Mouse (Mus musculus) urinary bladder, adult 2 months (tissue): ENCODE data around the gene Senp3. TPM values are rescaled to one million over a fixed set of nuclear protein-coding genes. Genes with fewer than 3 reads are reported as not detected.
"Not testable (repeated sequence)": the region's sequence is repeated elsewhere in the genome, so short reads cannot be mapped to it uniquely, and the experiment has no call there.

ENCODE experiments used
- DNase-seq: peaks from one replicate; pipeline ENCODE4 v3.0.0; 2022; ENCODE audit warnings: low spot score
- polyA plus RNA-seq: library from polyadenylated mRNA; depleted of rRNA; stranded (reverse); fragments of >200 nt; gene quantifications from 2 replicates; pipeline ENCODE4 v1.2.3, GENCODE M21; 2012; rRNA removed

Gene Senp3
- 83.4 and 108 TPM in 2 replicates for polyA plus RNA-seq

GRCm38 (mm10) chr11:69681314-69682208 is at the start of gene Senp3:
TSS of gene Senp3 (minus strand) at chr11:69682084.
- DNase-seq: peak; percentile 93

- not testable (repeated sequence) for DNase-seq
These were observed 49.5 kb upstream of the Senp3 start for GRCm38 (mm10) chr11:69731408-69731807.

GRCm38 (mm10) chr11:69729063-69729462 is 47.2 kb upstream of the Senp3 start:
- no peak for DNase-seq

- no peak for DNase-seq
These were observed 44.1 kb upstream of the Senp3 start for GRCm38 (mm10) chr11:69725951-69726350.

GRCm38 (mm10) chr11:69723074-69723473 is 41.2 kb upstream of the Senp3 start:
- DNase-seq: no peak

- DNase-seq: no peak
These were observed 39.0 kb upstream of the Senp3 start for GRCm38 (mm10) chr11:69720852-69721251.

- DNase-seq: no peak
These were observed 37.5 kb upstream of the Senp3 start for GRCm38 (mm10) chr11:69719423-69719822.

- DNase-seq: no peak
These were observed 36.8 kb upstream of the Senp3 start for GRCm38 (mm10) chr11:69718661-69719060.

GRCm38 (mm10) chr11:69716953-69717352 is 35.1 kb upstream of the Senp3 start:
- no peak for DNase-seq

- no peak for DNase-seq
These were observed 34.0 kb upstream of the Senp3 start for GRCm38 (mm10) chr11:69715929-69716328.

- no peak for DNase-seq
These were observed 33.6 kb upstream of the Senp3 start for GRCm38 (mm10) chr11:69715482-69715881.

- DNase-seq: no peak
These were observed 32.9 kb upstream of the Senp3 start for GRCm38 (mm10) chr11:69714636-69715329.

GRCm38 (mm10) chr11:69712954-69713672 is 31.2 kb upstream of the Senp3 start:
- no peak for DNase-seq

GRCm38 (mm10) chr11:69711082-69711481 is 29.2 kb upstream of the Senp3 start:
- no peak for DNase-seq

- no peak for DNase-seq
These were observed 28.6 kb upstream of the Senp3 start for GRCm38 (mm10) chr11:69710470-69710869.

GRCm38 (mm10) chr11:69709554-69710446 is 27.9 kb upstream of the Senp3 start:
- DNase-seq: no peak

- DNase-seq: no peak
These were observed 26.9 kb upstream of the Senp3 start for GRCm38 (mm10) chr11:69708614-69709265.

- DNase-seq: no peak
These were observed 26.0 kb upstream of the Senp3 start for GRCm38 (mm10) chr11:69707873-69708381.

- no peak for DNase-seq
These were observed 25.6 kb upstream of the Senp3 start for GRCm38 (mm10) chr11:69707480-69707847.

GRCm38 (mm10) chr11:69706775-69707479 is 25.0 kb upstream of the Senp3 start:
- no peak for DNase-seq
